Mouse (Mus musculus): ENCODE data around the gene P3h4.
"Not testable (repeated sequence)": the region's sequence is repeated elsewhere in the genome, so short reads cannot be mapped to it uniquely, and the experiment has no call there.

P3h4 gene

DNA sequence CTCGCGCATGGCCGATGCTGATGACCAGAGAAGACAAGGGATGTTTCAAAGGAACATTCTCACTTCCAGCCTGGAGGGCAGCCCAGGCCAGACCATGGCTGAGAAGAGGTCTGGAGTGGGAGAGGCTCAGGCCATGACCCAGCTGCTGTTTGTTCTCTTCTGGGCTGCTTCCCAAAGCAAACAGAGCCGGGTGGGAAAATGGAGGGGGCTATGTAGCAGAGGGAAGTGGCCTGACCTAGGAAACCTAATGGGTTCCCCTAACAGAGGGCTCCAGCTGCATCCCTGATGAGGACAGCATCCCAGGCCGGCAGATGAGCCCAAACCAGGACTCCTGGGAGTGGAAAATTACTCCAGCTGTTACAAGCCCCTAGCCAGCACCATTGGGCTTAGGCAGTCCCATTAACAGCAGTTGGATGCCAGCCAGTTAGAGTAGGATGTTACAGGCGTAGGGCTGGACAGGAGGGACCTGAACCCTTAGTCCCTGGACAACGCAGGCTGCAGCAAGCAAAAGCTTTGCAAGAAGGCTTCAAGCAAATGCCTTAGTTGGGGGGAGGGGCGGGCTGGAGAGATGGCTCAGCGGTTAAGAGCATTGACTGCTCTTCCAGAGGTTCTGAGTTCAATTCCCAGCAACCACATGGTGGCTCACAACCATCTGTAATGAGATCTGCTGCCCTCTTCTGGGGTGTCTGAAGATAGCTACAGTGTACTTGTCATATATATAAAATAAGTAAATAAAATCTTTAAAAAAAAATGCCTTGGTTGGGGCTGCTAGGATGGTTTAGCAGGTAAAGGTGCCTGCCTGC, 23.4 kb downstream of the P3h4 start:
- DNase-seq: peak; percentile 81

DNA sequence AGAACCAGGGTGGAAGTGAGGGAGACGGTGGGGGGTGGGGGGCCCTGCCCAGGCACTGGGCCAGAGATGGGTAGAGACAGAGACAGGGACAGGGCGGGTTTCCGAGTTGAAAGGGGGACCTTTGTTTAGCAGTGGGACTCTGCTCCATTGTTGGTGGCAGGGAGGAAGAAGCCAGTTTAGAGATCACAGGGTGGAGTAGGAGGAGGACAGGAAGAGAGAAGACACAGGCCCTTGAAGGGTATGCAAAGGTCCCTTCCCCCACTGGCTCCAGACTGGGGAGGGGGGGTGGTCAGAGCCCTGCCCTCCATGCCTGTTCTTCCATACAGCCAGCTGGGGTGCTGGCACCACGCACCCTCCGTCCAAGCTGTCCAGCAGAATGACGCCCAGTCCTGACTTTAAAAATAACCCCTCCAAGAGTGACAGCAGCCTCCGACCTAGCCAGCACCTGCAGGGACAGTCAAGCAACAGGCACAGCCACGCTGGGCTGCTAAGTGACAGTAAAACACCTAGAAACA, 24.6 kb downstream of the P3h4 start:
- peak; percentile 79 for DNase-seq

DNA sequence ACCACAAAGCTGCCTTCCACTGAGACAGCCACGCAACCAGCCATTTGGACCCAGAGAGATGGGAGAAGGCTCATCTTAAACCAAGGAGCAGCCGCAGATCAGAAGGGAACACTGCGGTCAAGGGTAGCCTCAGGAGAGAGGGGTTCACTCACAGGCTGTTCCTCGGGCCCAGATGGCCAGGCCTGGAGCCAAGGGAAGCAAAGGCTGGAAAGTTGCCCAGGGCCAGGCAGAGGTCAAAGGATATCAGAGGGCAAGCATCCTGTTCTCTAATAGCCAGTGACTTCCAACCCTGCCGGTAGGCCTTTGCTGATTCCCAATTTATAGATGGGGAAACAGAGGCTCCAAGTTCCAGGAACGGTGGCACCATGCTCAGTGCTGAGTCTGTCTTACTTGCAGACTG, 26.0 kb downstream of the P3h4 start:
- DNase-seq: peak; percentile 82

DNA sequence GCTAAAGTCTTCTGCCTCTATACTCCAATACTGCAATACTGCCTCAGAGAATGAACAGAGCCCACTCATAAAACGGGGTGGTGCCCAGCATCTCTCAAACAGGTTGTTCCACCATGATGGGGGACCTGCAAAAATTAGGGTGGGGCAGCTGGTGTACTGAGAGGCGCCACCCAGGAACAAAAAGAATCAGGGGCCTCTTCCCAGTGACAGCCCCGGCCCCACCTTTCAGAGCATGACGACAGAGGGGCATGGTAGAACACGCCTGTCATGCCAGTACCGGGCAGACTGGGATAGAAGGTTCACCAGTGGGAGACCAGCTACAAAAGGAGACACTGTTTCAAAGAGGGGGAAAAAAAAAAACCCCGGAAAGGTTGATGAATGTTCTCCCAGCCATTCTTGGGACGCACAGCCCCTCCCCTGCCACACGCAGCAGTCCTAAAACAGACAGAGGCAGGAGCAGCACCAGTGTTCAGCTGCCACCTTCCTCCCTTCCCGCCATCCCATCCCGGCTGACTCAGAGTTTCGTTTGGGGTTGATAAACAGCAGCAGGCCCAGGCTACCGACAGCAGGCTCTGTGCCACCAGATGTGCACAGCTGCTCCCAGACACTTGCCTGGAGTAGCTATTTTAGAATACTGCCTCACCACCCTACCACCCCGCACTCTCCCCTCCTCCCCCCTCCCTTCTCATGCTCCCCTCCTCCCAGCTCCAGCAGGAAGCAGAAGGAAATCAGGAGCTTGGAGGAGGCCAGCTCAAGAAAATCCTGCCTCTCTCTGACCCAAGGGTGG, 26.9 kb downstream of the P3h4 start:
- DNase-seq: peak; percentile 73

DNA sequence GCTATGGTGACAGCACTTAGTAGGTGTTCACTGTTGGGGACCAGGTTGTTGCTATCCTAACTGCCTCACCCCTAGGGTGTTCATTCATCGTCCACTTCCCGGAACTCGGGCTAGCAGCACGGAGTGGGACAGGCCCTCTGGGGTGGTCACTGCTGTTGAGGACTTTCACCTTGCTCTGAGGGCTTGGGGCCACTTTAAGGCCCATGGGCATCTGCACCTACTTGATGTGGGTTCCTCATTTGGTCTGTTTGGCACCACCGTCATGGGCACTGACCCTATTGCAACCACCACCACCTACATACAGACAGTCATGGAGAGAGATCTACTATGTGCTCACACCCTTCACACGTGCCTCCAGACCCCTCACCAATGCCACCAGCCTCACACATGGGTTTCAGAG, 27.5 kb downstream of the P3h4 start:
- DNase-seq: no peak

DNA sequence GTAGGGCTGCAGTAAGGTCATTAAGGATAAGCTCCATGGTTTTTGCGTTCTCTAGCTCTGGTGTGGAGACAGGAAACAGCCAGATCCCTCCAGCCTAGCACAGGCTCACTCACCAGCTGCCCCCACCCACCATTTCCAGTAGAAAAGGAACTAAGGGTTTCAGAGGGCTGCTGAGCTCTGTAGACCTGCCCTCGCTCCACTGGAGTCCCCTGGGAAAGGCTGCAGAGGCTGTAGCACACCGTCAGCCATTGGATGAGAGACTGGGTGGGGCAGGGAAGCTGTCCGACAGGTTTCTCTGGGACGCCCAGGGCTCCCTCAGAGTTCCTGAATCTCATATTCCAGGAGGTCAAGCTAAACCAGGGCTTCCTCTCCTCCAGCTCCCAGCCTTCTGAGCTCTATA, 28.1 kb downstream of the P3h4 start:
- DNase-seq: peak; percentile 59

DNA sequence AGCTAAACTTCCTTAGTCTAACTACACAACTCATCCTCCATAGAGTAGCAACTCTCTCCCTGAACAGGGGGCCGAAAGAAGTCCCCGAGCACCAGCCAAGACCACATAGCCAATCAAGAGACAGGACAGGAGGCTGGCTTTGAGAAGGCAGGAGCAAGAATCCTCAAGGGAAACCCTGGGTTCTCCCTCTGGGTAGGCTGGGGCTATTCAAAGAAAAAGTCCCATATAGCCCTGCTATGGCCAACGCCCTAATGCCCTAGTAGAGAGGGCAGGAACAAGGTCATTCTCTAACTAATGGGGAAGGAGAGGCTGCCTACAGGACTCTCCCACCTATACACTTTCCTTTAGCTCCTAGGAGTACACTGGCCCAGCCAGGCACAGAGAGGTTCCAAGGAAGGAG, 29.6 kb downstream of the P3h4 start:
- DNase-seq: no peak

DNA sequence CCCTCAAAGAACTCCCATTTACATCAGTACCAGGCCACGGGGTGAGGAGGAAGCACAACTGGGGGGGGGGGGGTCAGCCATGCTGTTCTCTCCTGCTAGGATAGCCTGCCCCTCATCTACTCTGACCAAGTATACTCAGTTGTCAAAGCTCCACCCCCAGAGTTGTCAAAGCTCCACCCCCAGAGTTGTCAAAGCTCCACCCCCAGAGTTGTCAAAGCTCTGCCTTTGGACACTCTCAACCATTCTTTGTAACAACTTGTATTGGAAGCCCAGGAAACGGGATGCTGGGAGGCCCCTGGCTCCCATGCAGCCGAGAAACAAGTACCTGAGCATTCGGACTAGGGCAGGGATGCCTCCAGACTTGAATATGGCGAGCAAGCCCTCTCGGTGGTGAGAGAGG, 32.0 kb downstream of the P3h4 start:
- no peak for DNase-seq

DNA sequence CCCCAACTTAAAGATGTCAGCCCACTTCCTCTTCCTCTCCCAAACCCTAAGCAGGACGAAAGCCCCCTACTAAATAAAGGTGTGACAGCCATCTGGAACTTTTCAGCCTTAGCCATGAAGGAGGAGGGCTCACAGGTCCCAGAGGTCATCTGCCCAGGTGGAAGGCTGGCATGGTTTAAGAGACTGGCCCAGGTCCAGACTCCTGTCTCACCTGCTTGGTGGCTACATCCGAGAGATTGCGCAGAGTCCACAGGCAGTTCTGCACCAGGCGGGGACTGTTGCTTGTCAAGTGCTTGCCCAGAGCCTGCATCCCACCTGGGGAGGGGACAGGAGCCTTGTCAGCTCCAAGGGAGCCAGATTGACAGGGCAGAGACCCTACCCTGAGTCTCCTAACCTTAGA, 35.3 kb downstream of the P3h4 start:
- DNase-seq: no peak

DNA sequence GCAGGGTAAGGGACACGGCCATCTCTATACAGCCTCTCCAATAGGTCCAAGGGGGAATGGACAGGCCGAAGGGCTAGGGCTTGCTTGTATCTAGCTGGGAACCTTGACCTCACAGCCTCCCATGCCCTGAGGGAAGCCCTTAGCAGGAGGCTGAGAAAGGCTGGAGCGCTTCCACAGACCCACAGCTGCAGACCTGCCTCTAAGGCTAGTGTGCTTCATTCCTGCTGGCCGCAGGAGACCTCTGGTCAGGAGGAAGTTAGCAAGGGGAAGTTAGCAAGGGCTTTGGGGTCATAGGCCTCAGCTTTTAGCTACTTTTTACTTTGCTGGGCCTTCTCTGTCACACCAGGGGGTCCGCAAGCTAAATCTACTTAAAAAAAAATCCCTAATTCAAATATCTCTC, 36.2 kb downstream of the P3h4 start:
- no peak for DNase-seq

DNA sequence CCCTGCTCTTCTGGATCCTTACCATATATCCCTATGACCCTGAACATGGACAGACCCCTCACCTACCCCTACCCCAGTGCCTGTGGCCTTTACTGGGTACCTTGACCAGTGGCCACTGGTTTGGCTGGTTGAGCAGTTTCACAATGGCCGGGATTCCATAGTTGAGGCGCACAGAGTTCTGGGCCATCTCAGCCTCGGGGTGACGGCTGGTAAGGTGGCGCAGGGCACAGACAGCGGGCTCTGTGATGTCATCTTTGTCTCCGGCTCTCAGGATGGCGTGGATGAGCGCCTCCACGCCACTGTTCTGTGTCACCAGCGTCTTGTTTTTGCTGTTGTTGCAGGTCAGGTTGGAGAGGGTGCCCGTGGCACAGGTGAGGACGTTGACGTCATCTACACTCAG, 36.6 kb downstream of the P3h4 start:
- no peak for DNase-seq

DNA sequence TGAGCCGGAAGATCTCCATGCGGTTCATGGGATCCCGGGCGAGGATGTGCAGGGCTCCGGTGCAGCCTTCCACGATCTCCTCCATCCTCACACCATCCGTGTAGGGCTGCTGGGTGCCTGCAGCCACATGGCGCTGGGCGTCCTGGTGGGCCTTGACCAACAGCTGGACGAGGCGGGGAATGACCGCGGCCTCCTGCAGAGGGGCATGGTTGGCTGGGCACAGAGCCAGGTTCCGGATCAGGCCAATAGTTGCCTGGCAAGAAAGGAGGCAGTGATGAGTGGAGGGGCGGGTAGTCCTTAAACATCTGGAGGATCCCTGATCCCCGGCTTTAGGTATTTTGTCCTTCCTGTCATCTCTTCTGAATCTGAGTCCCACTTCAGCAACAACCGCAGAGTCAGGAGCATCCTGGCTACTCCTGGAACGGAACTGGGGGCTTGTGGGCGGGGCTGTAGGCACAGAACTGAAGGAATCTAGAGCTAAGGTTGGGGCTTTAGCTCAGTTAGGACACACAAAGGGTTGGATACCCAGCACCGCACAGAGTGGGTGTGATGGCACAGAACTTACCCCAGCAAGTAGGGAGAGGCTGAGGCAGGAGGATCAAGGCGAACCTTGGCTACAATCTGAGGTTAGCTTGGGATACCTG, 37.8 kb downstream of the P3h4 start:
- no peak for DNase-seq

DNA sequence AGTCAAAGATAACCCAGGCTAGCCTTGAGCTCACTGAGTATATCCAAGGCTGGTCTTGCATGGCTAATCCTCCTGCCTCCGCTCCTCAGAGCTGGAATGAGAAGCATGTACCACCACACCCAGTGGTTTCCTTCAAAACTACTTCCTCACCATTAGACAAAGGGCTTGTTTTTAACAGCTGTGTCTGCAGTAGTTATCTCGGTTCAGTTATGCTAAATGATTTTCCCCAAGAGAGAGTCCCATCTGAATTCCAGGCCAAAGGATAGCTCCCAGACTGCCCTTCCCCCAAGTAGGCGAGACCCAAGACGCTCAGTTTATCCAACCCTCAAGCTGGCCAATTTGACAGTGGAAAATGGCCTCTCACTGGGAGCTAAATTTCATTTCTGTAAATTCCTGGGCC, 38.6 kb downstream of the P3h4 start:
- no peak for DNase-seq

DNA sequence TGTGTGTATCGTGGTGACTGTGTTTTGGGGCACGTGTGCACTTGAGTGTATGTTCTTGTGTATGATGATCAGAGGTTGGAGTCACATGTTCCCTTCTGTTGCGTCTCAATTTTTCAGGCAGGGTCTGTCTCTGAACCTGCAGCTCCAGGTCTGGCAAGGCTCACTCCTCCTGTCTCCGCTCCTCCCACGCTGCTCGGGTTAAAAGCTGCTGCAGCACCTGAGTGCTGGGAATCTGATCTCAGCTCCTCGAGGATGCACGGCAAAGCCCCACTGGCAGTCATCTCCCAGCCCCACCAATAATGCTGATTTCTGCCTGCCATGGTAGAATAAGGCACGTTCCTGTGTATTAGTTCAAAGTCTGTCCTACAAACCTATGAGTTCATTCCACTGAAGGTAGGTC, 39.5 kb downstream of the P3h4 start:
- no peak for DNase-seq

DNA sequence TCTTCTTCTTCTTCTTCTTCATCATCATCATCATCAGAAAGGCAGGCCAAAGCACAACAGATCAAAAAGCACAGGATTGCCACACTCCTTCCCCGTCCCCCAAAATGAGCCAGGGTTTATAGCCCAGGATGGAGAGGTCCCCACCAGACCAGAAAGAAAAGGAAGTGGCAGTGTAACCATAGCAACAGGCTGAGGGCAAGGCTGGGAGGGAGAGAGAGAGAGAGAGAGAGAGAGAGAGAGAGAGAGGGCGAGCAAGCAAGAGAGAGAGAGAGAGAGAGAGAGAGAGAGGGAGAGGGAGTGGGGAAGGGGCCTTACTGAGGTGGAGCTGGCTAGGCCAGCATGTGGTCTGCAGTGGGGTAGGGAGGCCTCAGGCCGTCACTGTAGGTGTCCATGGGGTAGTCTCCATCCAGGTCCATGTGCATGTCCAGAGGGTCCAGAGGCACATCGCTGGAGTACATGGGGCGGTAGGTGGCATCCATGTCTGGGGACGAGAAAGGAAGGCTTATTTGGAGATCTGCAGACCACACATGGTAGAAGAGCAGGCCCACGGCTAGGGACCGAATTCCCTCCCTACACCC, 42.6 kb downstream of the P3h4 start:
- DNase-seq: no peak

DNA sequence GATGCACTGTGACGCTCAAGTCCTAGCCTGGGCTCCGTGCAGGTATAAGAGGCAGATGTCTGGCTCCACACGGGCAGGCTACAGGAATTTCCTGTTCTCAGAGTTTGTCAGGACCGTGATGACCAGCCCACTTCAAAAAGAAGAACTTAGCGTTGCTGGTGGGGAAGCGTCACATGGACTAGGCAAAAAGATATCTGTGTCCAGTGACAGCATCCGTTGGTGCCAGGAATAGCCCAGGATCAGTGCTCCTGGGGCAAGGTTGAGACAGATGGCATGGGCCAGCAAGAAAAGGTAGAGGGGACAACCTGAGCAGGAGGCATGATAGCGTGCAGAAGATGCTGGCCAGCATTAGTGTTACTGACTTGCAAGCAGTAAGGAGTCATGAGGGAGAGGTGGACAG, 44.8 kb downstream of the P3h4 start:
- no peak for DNase-seq

DNA sequence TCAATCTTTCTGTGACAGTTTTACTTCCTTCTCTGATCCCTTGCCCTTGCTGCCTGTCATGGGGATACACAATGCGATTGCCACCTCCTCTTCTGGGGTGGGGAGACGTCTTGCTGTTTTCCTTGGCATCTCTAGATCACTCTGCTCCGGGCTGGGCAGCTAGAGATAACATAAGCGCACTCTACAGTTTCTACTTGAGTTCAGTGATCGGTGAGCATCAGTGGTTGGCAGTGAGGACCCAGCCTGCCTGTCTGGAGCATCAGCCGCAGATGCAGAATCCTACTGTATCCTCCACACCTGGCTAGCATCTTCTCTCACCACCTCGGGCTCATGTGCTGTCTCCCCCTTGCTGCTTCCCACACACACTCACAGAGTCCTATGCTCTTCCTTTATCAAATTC, 45.5 kb downstream of the P3h4 start:
- DNase-seq: no peak

DNA sequence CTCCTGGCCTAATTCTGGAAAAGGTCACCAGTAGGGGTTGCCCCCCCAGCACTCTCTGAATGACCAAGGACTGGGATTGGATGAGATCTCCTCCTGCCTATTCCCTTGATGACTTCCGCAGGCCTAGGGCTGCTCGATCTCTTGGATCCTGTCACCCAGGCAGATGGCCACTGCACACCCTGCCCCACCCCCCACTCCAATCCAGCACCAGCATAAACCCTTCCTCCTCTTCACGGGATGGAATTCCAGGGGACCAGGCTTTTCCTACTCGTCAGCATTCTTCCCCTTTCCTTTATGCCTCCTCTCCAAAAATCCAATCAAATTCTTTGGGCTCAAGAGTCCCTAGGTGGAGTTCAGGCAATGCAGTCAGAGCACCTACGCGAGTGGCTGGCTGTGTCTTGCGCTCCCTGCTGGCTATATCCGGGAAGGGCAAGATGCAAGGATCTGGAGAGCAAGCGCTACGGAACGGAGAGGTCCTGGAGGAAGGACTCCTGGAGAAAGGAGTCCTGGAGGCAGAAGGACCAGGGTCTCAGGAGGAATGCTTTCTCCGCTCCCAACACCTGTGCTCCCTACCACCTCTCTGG, 51.6 kb downstream of the P3h4 start:
- peak; percentile 84 for DNase-seq

DNA sequence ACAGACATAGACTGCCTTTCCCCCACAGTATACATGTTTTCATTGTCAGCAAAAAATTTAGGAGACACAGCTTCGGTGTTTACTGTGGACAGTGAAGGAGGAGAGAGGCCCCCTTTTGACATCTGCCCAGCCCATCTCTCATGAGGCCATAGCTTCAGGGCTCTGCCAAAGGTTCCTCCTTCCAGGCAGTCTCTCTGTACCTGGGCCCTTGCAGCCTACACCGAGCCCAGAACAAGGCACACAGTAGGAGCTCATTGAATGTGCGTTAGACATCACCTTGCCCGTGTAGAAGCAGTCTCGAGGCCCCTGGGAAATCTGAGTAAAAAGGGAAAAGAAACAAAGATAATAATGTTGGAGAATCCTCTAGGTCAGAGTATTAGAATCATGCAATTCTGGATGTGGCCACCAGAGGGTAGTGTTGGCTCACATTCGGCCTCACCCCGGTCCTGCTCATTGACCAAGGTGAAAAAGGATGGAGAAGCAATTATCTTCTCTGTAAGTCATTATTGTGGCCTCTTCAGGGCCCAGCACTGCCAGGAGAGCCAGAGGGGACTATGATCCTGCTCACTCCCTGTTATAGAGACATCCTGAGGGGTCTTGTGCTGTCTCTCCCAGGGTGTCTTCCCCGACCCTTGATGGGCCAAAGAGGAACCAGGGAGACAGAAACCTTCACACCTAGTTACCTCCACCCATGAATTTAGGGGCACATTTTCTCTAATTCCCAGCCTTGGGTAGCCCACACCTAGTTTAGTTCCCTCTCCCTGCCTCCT, 52.2 kb downstream of the P3h4 start:
- peak; percentile 87 for DNase-seq

DNA sequence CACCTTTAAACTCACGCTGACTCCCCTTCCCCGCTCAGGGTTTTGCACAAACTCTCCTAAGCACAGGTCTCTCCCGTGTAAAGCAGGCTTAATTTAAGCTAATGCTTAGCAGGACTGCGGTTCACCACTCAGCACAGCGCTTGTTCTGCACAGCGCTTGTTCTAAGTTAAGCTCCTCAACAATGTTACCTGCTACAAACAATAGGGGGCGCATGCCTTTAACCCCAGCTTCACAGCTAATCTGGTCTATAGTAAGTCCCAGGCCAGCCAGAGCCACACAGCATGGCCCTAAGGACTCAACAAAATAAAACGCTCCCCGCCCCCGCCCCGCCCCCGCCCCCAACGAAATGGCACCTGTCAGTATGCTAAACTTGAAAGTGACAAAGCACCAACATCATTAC, 53.6 kb downstream of the P3h4 start:
- not testable (repeated sequence) for DNase-seq

DNA sequence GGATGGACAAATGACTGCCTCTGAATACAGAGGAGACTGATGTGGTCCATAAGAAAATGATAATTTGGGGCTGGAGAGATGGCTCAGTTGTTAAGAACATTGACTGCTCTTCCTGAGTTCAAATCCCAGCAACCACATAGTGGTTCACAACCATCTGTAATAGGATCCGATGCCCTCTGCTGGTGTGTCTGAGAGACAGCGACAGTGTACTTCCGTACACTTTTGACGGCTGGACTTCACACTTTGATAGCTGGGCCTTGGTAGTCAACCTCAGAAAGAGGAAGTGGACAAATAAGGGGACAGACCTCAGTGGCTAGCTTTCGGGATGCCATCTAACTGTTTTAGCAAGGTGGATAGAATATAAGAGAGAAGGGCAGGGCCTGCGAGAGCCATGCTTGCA, 54.5 kb downstream of the P3h4 start:
- no peak for DNase-seq

Measured in lung, postnatal 14 days (tissue).